Mouse (Mus musculus) midbrain, embryonic 10.5 days (tissue): ENCODE data around the gene Wscd1. TPM values are rescaled to one million over a fixed set of nuclear protein-coding genes. Genes with fewer than 3 reads are reported as not detected.

Experiments used
- DNase-seq: peaks from one replicate; pipeline ENCODE4 v3.0.0-alpha.2; 2017; ENCODE audit warnings: low spot score
- H3K27ac ChIP-seq: fragments of 300-500 bp; sonication (generic); replicated peaks from 2 replicates; pipeline ENCODE4 v1.5.1; 2016; ENCODE audit warnings: mild to moderate bottlenecking
- H3K27me3 ChIP-seq: fragments of 300-500 bp; sonication (generic); 2 replicates; pipeline ENCODE4 v1.6.1; 2016; ENCODE audit warnings: low read depth, mild to moderate bottlenecking; ENCODE audit not compliant: poor library complexity, severe bottlenecking
- H3K36me3 ChIP-seq: fragments of 300-500 bp; sonication (generic); 2 replicates; pipeline ENCODE4 v1.6.1; 2016; ENCODE audit warnings: mild to moderate bottlenecking, moderate library complexity
- H3K4me1 ChIP-seq: fragments of 300-500 bp; sonication (generic); 2 replicates; pipeline ENCODE4 v1.6.1; 2016
- H3K4me3 ChIP-seq: fragments of 300-500 bp; sonication (generic); 2 replicates; pipeline ENCODE4 v1.5.1; 2016; ENCODE audit warnings: mild to moderate bottlenecking, moderate library complexity
- H3K9me3 ChIP-seq: fragments of 300-500 bp; sonication (generic); replicated peaks from 2 replicates; pipeline ENCODE4 v1.6.1; 2016; ENCODE audit warnings: mild to moderate bottlenecking
- WGBS: fragments of 180-500 bp; shearing (Covaris S2); methylation state at CpG from one replicate; pipeline ENCODE4 v1.1.7; 2016; 5-methylcytosine and 5-hydroxymethylcytosine counted together
- polyA plus RNA-seq: library from polyadenylated mRNA; unstranded; fragments of >200 nt; fragmentation: Nextera tagmentation; extraction: Ambion mirVana; gene quantifications from 2 replicates; pipeline ENCODE4 v1.2.1, GENCODE M21; 2016

Gene Wscd1
- polyA plus RNA-seq, 1 experiment from 2014 or later, result 61.5 TPM

DNA sequence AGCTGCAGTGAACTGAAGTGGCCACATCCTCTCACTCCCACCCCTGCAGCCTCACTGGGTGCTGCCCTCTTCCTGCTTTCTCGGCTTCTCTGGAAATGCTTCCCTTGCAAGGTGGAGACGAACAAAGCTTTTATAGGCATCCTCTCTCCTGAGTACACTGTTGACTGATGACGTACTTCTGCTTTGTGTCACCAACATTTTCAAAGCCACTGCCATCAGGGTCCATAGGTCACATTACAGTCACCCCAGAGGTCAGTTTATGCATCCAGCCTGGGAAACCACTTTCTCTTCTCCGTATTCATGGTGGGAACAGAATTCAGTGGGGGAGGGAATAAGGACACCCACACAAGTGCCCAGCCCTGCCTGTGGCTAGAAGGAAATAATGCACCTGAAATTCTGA is 23.1 kb downstream of the Wscd1 start:
- Histone ChIP-seq H3K27me3 (no peaks in the 10 kb centered on the region), H3K9me3 (no peaks in the 10 kb centered on the region), H3K36me3 (peaks cover 96% of the 10 kb centered on the region), H3K27ac (peak overlapping the region; percentile 72), H3K4me1 (peaks cover 30% of the 10 kb centered on the region), H3K4me3 (no peak overlapping the region)
- 11% methylated on average over 4 of the region's 4 CpGs for WGBS
- no peak for DNase-seq

DNA sequence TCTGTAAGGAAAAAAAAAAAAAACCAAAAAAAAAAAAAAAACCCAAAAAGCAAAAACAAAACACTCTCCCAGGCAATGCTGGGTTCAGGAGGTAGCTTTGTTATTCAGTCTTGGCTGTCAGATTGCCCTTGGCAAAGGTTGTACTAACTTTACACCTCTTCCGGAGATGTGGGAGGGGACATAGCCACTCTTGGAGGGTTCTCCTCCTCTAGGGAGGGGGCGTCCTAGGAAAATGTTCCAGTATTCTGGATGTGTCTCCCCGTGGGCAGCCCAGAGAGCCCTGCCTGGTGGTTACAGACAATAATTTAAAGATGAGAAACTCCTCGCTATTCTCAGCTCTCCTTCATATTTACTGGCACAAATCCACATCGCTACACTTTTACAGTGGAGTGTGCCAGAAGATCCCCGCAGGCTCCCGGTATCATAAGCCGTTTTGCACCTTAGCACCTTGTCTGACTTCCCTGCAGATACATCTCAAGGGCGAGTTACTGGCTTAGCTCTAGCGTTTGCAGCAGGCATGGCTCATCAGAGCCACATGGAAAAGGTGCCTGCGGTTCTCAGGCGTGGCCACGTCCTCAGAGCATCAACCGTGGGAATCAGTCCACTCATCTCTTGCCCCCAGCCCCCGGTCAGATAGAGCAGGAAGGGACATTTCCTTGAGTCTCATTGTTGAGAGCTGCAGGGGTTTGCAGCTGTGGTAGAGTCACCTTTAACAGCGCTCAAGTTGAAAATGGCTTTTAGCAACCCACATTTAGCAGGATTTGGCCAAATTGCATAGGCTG is 24.5 kb downstream of the Wscd1 start:
- H3K27ac ChIP-seq, result no peak overlapping the region
- DNase-seq, result no peak
- H3K27me3 ChIP-seq, result no peaks in the 10 kb centered on the region
- H3K9me3 ChIP-seq, result no peaks in the 10 kb centered on the region
- 43% methylated on average over 16 of the region's 16 CpGs for WGBS
- H3K4me1 ChIP-seq, result peaks cover 32% of the 10 kb centered on the region
- peaks cover 96% of the 10 kb centered on the region for H3K36me3 ChIP-seq
- no peak overlapping the region for H3K4me3 ChIP-seq

DNA sequence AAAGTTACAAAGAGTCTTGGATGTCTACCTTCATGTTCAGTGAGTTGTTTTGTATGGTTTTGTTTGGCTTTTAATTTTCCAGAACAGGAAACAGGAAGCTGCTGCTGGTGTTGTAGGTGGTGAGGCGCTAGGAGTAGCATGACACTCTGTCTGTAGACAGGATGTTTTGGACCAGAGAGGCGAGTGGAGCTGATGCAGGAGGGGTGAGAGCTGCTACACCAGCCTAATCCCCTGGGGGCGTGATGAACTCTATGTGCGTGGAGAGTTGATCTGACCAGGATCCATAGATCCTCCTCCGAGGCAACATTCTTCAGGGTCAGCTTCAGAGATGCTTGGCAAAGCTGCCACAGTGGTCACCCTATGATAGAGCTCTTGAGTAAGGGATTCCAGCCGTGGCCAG is 25.3 kb downstream of the Wscd1 start:
- H3K27me3 ChIP-seq, result no peaks in the 10 kb centered on the region
- WGBS, result 77% methylated on average over 6 of the region's 6 CpGs
- no peak for DNase-seq
- peaks cover 36% of the 10 kb centered on the region for H3K4me1 ChIP-seq
- H3K27ac ChIP-seq, result no peak overlapping the region
- H3K36me3 ChIP-seq, result peaks cover 96% of the 10 kb centered on the region
- H3K4me3 ChIP-seq, result no peak overlapping the region
- no peaks in the 10 kb centered on the region for H3K9me3 ChIP-seq

DNA sequence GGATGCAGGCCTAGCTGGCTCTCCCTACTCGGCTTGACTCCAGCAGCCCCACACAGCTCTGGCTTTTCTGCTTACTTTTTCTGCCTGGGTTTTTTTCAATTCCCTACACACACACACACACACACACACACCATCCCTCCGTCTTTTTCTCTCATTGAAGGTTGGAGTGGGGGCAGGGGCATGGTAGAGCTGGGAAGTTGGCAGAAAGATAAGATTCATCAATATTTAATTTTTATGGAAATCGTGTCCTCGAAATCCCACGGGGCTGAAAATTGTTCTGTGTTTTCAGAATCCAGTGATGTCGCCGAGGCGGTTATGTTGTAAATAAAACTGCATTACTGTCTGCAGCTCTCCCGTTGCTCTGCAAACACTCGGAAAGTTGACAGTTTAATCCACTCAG is 29.9 kb downstream of the Wscd1 start:
- Histone ChIP-seq H3K27ac (no peak overlapping the region), H3K4me3 (no peak overlapping the region), H3K4me1 (peaks cover 15% of the 10 kb centered on the region; the same call in 1 of the 2 replicates), H3K36me3 (peaks cover 98% of the 10 kb centered on the region), H3K27me3 (no peaks in the 10 kb centered on the region), H3K9me3 (no peaks in the 10 kb centered on the region)
- no peak for DNase-seq
- WGBS, result 89% methylated on average over 10 of the region's 10 CpGs

DNA sequence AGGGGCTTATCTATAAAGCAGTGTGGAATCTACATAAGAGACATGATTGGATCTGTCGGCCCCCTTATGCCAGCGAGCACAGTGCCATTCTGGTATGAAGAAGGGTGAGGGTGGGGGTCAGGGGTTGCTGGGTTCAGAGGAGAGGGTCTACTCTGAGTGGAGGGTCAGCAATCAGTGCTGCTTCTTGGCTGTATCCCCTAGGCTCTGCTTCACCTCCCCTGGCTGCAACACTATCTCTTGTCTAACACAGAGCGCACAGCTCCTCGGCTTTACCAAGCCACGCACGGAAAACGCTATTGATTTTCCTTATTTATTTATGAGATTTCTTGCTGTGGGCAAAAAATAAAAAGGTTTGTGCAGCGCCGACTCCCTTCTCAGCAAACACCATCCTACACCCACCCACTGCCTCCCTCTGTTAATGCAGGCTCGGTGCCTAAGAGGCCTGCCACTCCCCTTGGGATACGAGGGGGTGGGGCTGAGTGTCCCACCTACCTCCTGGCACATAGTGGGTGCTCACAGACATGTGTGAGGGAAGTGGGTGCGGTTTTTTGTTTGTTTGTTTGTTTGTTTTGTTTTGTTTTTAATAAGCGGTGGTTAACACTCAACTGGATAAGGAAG is 32.1 kb downstream of the Wscd1 start:
- H3K9me3 ChIP-seq, result no peaks in the 10 kb centered on the region
- peaks cover 98% of the 10 kb centered on the region for H3K36me3 ChIP-seq
- H3K27ac ChIP-seq, result no peak overlapping the region; the same call in 1 of the 2 replicates
- H3K27me3 ChIP-seq, result no peaks in the 10 kb centered on the region
- no peak for DNase-seq
- H3K4me1 ChIP-seq, result peaks cover 15% of the 10 kb centered on the region; the same call in 1 of the 2 replicates
- H3K4me3 ChIP-seq, result no peak overlapping the region
- 90% methylated on average over 13 of the region's 13 CpGs for WGBS

DNA sequence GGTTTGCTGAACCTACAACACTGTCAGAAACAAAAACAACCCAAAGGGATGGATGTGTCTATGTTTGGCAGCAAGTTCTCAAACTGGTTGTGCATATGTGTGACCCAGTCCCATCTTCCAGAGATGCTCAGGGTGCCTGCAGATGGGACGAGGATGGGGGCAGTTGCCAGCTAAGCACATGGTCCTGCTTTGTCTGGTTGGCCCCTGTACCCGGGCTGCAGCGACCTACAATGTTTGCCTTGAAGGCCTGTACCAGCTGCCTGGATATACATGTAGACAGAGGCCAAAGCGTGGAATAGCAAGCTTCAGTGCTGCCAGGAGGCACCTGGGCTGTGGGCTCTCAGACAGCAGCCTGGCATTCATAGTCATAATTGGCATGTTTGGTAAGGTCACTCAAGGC is 35.8 kb downstream of the Wscd1 start:
- H3K4me3 ChIP-seq, result no peak overlapping the region
- no peaks in the 10 kb centered on the region for H3K27me3 ChIP-seq
- DNase-seq, result no peak
- peaks cover 8% of the 10 kb centered on the region; the same call in 1 of the 2 replicates for H3K4me1 ChIP-seq
- no peak overlapping the region for H3K27ac ChIP-seq
- no peaks in the 10 kb centered on the region for H3K9me3 ChIP-seq
- WGBS, result 83% methylated on average over 4 of the region's 4 CpGs
- H3K36me3 ChIP-seq, result peaks cover 100% of the 10 kb centered on the region

DNA sequence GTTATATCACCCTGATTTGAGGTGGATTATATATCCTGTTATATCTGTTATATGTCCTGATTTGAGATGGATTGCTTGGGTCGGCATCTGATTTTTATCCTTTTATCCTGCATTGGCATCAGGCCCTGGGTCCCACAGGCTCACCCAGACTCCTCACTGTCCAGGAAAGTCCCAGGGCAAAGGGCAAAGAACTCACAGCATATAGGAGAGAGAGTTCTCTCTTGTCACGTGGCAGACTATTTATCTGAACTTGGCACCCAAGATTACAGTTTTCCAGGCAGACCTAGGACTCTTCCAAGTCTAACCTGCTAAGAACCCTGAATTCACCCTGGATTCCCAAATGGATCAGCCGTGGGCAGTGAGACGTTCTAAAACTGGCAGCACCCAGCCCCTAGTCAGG is 38.5 kb downstream of the Wscd1 start:
- peaks cover 88% of the 10 kb centered on the region for H3K36me3 ChIP-seq
- H3K4me1 ChIP-seq, result no peaks in the 10 kb centered on the region
- H3K4me3 ChIP-seq, result no peak overlapping the region
- no peaks in the 10 kb centered on the region for H3K27me3 ChIP-seq
- H3K9me3 ChIP-seq, result no peaks in the 10 kb centered on the region; the same call in 1 of the 2 replicates
- WGBS, result 89% methylated on average over 4 of the region's 4 CpGs
- no peak for DNase-seq
- H3K27ac ChIP-seq, result no peak overlapping the region

DNA sequence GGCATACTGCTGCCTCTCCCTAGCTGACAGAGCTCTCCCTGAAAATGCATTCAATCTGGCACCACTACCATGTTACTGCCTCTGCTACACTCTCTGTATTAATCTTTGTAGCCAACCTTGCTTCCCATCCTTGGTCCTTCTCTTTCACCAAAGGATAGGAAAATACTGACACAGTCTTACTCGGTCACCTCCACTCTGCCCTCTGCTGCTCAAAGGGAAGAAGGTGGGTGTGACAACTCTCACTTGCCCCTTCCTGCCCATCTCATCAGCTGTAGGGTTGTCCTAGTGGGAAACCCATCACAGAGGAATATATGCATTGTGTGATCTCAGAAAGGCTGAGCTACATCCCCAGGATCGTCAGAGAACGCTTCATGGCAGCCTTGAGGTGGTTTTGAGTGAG is 40.5 kb downstream of the Wscd1 start:
- WGBS, result 71% methylated on average over 3 of the region's 3 CpGs
- peaks cover 67% of the 10 kb centered on the region for H3K36me3 ChIP-seq

DNA sequence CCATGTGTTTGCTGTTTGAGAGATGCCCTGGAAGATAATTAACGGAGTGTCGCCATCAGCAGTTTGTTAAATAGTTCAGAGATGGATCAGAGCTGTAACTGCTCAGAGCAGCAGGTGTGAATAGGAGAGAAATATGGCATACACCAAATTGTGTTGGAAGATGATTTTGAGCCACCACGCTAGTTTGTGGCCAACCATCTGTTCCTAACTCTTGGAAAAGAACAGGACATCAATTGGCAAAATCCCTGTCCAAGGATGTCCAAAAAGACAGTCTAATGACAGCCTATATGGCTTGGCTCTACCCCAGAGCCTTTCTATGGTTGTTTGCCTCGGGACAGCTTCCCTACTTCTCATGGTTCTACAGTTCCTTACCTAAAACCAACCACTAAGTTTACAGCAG is 49.5 kb downstream of the Wscd1 start:
- no peak for DNase-seq
- Histone ChIP-seq H3K27ac (no peak overlapping the region), H3K9me3 (no peaks in the 10 kb centered on the region), H3K4me1 (no peaks in the 10 kb centered on the region), H3K36me3 (no peaks in the 10 kb centered on the region), H3K27me3 (no peaks in the 10 kb centered on the region), H3K4me3 (no peak overlapping the region)
- 92% methylated on average over 4 of the region's 4 CpGs for WGBS

More for the DNA sequence above, 40.5 kb downstream of the Wscd1 start:
- H3K27me3 ChIP-seq, result no peaks in the 10 kb centered on the region
- no peaks in the 10 kb centered on the region for H3K4me1 ChIP-seq
- DNase-seq, result no peak
- no peak overlapping the region for H3K4me3 ChIP-seq
- H3K9me3 ChIP-seq, result no peaks in the 10 kb centered on the region; the same call in 1 of the 2 replicates
- H3K27ac ChIP-seq, result no peak overlapping the region

DNA sequence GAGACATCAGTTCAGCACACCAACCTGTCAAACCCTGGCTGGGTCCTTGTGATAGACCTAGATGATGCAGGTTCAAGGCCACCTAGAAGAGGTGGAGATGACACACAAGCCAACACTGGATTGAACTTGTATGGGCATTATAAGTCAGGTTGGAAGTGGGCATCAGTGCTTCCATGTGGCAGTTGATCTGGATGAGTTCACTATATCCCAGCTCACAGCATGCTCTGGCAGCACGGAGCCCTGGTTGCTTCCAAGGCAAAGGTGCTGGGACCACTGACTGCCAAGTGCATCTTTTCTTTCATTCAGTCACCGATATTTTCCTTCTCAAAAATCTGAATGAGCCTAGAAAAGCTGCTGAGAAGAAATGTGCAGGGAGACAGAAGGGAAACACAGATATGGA is 58.8 kb downstream of the Wscd1 start:
- Histone ChIP-seq H3K36me3 (no peaks in the 10 kb centered on the region), H3K27me3 (no peaks in the 10 kb centered on the region), H3K27ac (no peak overlapping the region), H3K4me1 (no peaks in the 10 kb centered on the region), H3K9me3 (no peaks in the 10 kb centered on the region), H3K4me3 (no peak overlapping the region)
- WGBS, result 89% methylated on average over 2 of the region's 2 CpGs
- DNase-seq, result no peak

DNA sequence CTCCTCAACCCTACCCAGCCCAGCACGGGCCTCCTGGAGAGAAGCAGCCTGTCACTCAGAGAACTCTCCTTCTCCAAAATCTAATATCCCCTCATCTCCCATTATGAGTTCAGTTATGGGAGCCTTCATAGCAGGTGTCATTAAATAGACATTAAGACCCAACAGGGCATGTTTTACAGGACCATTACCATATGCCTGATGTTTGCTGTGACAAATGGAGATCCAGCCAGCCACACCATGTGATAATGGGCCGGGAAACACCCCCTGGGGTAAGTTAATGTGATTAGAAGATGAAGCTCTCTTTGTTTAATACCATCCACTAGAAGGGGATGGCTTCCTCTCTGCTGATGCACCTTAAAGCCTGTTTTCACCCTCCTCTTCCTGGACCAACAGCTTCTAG is 62.1 kb downstream of the Wscd1 start:
- no peak for DNase-seq
- Histone ChIP-seq H3K27ac (no peak overlapping the region), H3K4me3 (no peak overlapping the region), H3K4me1 (peaks cover 20% of the 10 kb centered on the region), H3K27me3 (no peaks in the 10 kb centered on the region), H3K9me3 (no peaks in the 10 kb centered on the region), H3K36me3 (no peaks in the 10 kb centered on the region)
- WGBS, result 62% methylated on average over 2 of the region's 2 CpGs

DNA sequence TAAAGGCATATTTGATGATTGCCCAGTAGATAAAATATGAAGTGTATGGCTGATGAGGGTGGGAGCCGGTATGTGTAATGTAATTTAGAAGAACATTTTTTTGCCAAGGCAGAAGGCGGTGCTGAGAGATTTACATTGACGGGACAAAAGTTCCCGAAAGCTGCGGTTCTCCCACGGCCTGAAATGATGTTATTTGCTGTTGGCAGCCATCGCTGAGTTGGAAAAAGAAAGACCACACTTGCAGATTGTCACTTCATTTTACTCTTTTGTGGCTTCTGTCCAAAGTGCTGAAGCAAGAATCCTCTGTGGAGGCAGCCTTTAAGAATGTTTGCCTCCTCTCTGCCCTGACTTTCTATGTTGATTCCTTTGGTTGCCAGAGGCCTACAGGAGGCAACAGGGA is 63.2 kb downstream of the Wscd1 start:
- no peak overlapping the region for H3K27ac ChIP-seq
- H3K36me3 ChIP-seq, result no peaks in the 10 kb centered on the region
- no peaks in the 10 kb centered on the region for H3K9me3 ChIP-seq
- peaks cover 20% of the 10 kb centered on the region for H3K4me1 ChIP-seq
- no peak for DNase-seq
- WGBS, result 93% methylated on average over 7 of the region's 7 CpGs
- H3K4me3 ChIP-seq, result no peak overlapping the region
- no peaks in the 10 kb centered on the region for H3K27me3 ChIP-seq

DNA sequence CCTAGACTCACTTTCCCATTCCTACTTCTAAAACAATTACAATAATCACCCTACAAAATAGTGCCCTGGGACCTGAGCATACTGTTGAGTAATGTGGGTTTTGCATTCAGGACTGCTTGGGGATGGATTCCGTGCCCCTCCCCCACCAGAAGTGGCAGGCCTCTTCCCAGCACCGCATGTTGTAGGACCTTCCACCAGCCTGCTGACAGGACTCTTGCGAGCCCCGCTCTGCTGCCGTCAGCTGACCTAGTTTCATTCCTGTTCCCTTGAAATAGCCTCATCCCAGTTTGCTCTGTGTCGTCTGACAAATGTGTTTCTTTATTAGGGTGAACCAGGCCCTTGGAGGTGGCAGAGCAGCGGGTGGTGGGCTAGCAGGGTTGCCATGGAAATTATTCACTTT is 64.8 kb downstream of the Wscd1 start:
- Histone ChIP-seq H3K27me3 (no peaks in the 10 kb centered on the region), H3K27ac (peak overlapping the region; percentile 28; the same call in 1 of the 2 replicates)
- DNase-seq, result no peak

More for the DNA sequence above, 64.8 kb downstream of the Wscd1 start:
- no peaks in the 10 kb centered on the region for H3K36me3 ChIP-seq
- no peak overlapping the region for H3K4me3 ChIP-seq
- WGBS, result 73% methylated on average over 7 of the region's 7 CpGs
- H3K4me1 ChIP-seq, result peaks cover 20% of the 10 kb centered on the region
- no peaks in the 10 kb centered on the region for H3K9me3 ChIP-seq
